Mouse (Mus musculus): ENCODE data around the gene Six4.
"Not testable (repeated sequence)": the region's sequence is repeated elsewhere in the genome, so short reads cannot be mapped to it uniquely, and the experiment has no call there.

The Six4 gene

DNA sequence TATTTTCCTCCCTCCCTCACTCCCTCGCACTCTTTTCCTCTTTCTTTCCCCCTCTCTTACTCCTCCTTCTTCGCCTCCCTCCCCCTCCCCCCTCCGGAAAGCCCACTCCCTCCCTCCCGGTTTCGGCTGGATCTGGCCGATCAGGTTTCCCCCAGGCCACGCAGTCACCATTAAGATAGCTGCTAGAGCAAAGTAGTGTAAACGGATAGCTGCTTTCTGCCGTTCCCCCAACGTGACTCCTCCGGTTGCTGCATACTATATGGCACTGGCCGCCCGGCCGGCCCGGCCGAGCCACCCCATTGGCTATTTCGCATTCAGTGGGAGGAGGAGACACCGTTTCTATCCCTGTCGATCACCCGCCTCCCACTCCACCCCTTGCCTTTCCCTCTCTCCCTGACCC lies at the start of gene Six4:
Gene Six4, minus strand, starts transcription at position 261 of the 400 bp plus-strand sequence.
- DNase-seq (ENCODE audit: inconsistent age in 2 of 2, low spot score in 1 of 2), result peak; percentile 76 to 89

DNA sequence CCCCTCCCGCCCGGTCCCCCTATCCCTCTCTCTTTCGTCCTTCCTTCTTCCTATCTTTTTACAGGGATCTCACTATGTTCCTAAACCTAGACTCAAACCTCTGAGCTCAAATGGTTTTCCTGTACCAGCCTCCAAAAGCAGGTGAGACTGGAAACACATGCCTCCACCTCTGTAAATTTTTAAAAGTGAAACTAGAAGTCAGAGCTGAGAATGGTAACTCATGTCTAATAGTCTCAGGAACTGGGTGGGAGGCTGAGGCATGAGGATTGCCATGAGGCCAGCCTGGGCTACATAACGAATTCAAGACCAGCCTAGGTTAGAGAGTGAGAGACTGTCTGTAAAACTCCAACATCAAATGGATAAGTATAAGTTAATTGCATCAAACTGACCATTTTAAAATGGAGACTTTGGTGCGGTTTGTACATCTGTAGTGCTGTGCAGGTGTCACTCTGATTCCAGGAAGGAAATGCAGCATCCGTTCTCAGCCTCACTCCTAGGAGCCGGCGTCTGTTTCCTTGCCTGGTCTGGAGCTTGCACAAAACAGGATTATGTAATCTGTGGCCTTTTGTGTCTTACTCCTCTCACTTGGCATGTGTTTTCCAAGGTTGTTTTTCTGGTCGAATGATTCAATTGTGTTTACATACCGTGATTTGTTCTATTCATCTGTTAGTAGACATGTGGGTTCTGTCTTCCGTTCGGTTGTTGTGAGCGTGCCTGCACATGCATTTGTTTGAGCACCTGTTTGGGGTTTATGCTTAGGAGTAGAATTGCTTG lies 49.3 kb upstream of the Six4 start:
- peak; percentile 33 to 85 for DNase-seq (ENCODE audit: inconsistent age in 2 of 2, low spot score in 1 of 2)

DNA sequence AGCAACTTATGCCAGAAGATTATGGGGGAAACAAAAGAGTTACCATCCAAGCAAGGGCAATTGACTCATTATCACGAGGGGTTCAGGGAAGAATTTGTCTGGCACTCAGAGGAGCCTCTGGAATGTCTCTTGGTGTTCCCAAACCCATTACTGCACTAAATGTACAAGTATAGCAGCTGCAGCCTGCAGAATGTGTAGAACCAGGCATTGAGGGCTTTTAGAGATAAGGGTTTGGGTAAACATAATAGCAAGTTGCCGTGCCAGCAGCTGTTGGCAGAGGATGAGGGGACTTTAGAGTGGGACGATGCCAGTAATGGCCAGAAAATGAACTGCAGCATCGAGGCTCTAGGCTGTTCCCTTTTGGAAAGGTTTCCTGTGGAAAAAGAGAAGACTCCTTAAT lies 47.1 kb upstream of the Six4 start:
- DNase-seq (ENCODE audit: inconsistent age in 2 of 2, low spot score in 1 of 2), result peak in 1 of 2 experiments; percentile 37

DNA sequence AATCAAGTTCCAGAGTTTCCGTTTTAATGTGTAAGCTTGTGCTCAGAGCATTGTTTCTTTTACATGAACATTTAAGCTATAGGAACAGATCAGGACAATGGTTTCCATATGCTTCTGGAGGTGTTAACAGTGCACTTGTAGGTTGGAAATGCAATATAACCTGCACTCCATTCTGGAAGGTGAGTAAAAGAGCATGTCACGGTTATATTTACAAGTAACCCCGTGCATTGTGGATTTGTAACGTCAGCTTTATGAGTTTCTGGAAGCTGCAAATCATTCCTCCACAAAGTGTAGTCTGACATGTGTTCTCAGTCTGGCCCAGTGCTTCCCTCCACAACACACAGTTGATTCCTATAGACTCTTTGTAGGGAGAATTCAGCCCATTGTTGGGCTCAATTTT lies 40.9 kb upstream of the Six4 start:
- DNase-seq (ENCODE audit: inconsistent age in 2 of 2, low spot score in 1 of 2), result no peak

GRCm38 (mm10) chr12:73151038-73151437 lies 37.8 kb upstream of the Six4 start:
- not testable (repeated sequence) for DNase-seq (ENCODE audit: inconsistent age in 2 of 2, low spot score in 1 of 2)

DNA sequence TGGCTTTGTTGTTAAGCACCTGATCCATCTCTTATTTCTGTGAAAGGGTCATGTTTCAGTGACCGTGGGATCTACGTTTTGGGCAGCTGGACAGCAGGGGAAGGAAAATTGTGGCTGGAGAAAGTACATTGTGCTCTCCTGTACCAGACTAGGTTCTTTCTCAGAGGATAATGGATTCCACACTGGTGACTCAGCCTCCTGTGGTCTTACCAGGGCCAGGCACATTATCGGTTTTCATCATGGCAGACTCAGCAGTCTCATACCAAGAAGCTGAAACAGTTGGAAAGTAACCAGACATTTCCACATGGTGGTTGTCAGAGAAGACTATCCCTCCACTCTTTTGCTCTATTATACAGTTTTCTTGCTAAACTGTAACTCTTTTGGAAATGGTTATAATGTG lies 34.0 kb upstream of the Six4 start:
- peak; percentile 47 to 50 for DNase-seq (ENCODE audit: inconsistent age in 2 of 2, low spot score in 1 of 2)

GRCm38 (mm10) chr12:73140732-73141131 lies 27.5 kb upstream of the Six4 start:
- no peak for DNase-seq (ENCODE audit: inconsistent age in 2 of 2, low spot score in 1 of 2)

DNA sequence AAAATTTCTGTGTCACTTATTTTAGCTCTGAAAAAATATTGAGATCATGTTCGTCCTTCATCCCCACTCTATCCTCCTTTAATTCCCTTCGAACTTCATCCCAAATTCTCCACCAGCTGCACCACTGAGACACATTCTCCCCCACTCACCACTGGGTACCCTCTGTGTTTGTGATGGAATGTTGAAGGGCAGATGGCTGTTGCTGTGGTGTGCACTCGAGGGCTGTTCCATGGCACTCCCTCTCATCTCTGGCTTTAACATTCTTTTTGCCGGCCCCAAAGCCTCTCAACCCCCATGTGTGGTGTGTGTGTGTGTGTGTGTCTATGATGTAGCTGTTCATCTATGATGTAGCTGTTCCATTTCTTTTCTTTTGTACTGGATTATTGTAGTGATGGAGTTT lies 12.0 kb upstream of the Six4 start:
- no peak for DNase-seq (ENCODE audit: inconsistent age in 2 of 2, low spot score in 1 of 2)

DNA sequence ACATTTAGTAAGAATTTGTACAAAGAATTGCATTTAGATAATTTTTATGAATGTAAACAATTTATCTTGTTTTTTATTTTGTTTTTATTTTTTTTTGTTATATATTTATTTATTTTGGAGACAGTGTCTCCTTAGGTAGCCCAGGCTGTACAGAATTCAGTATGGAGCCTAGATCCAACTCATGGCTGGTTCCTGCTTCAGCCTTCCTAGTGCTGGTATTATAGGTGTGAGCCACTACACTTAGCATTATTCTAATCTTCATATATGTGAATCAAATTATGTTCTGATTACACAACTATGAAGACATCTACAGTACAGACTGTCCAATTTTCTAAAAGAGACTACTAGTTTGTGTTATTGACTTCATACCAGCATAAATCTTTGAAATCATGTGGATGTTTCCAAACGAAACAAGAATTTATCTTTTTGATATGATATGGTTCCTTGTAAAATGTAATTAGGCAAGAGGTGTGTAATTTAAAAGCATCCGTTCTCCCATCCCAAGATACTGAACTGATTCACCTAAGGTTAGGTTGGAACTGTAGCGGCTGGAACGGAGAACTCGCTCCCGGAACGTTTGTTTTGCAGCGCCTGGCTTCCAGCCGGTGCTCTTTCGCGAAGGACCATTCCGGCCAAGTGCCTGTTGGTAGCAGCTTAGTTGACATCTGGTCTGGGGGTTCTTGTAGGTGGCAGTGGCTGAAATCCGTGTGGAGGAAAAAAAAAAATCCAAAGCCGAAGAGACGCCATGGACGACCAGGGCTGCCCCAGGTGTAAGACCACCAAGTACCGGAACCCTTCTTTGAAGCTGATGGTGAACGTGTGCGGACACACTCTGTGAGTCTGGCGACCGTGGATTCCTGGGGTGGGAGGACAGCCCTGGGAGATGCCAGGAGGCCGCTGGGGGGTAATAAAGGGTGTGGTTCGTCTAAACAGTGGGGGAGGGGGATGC lies 10.1 kb upstream of the Six4 start, which contains the start of gene Mnat1:
Gene Mnat1, plus strand, starts transcription at position 625 of the 949 bp plus-strand sequence.
- DNase-seq (ENCODE audit: inconsistent age in 2 of 2, low spot score in 1 of 2), result peak; percentile 79 to 95

DNA sequence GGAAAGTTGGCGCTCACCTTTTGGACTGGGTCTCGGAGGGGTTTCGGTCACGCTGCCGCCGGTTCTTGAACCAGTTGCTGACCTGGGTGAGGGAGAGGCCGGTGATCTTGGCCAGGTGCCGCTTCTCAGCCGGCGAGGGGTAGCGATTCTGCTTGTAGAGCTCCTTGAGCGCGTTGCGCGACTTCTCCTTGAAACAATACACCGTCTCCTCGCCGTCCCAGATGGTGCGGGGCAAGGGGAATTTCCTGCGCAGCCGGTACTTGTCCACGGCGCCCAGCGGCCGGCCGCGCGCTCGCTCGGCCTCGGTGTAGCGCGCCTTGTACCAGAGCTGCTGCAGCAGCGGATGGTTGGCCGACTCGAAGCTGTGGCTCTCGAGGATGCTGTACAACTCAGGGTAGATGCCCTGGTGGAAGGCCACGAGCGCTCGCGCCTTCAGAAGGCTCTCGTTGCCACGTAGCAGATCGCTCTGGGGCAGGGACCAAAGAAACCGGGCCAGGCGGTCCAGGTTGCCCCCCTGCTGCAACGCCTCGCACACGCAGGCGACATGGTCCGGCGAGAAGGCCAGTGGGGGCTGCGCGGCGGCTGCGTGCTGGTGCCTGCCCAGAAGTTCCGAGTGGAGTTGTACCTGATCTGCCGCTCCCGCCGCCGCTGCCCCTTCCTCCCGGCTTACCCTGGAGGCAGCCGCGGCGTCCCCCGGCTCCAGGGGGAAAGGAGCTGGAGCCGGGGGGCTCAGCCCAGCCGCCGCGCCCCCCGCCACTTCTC lies 749 bp downstream of the Six4 start:
- peak; percentile 44 to 80 for DNase-seq (ENCODE audit: inconsistent age in 2 of 2, low spot score in 1 of 2)

- peak; percentile 37 to 71 for DNase-seq (ENCODE audit: inconsistent age in 2 of 2, low spot score in 1 of 2)
Observed at GRCm38 (mm10) chr12:73111561-73112325, 1.5 kb downstream of the Six4 start.

DNA sequence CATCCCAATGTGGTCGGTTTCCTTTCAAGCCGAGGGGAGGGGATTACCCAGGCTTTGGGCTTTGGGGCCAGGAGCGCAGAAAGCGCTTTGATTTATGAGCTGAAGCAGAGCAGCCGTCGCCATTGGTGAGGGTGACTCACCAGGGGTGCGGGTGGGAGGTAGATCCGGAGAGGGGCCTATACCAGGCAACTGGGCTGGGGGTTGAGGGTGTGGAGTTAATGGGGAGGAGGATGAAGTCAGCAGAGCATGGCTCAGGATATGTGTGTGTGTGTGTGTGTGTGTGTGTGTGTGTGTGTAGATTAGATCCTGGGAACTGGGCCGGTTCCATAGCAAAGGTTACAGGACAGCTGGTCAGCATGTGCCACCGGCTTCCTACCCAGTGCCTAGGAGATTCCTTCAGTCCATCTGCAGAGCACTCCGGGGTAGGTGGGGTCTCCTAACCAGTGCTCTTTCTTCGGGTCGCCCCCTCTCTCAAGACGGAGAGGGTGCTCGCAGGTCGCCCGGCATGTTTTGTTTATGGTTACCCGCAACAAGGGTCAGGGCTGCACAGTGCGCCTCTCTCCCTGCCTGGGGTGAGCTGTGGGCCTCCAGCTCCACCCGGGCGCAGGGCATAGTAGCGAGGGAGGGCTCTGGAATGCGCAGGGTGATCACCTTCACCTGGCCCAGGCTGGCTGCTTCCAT lies 2.7 kb downstream of the Six4 start:
- peak; percentile 38 to 70 for DNase-seq (ENCODE audit: inconsistent age in 2 of 2, low spot score in 1 of 2)

DNA sequence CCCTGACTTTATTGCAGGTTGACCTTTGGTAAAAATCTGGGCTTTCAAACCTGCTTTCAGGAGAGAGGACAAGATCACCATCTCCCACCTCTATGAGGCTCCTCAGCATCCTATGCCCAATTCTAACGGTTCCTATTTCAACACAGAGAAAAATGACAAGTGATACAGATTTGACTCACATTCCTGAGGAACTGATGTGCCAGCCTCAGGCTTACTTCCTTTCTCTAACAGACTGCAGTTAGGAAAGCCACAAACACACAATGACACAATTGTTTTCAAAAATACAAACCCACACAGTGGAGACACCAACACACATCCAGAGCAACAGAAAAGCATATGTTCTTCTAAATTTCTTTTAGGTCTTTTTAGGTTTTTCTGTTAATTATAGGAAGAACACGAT lies 5.4 kb downstream of the Six4 start:
- no peak for DNase-seq (ENCODE audit: inconsistent age in 2 of 2, low spot score in 1 of 2)

- no peak for DNase-seq (ENCODE audit: inconsistent age in 2 of 2, low spot score in 1 of 2)
Observed at GRCm38 (mm10) chr12:73103713-73104112, 9.5 kb downstream of the Six4 start.

GRCm38 (mm10) chr12:73098593-73098992 lies 14.7 kb downstream of the Six4 start:
- DNase-seq (ENCODE audit: inconsistent age in 2 of 2, low spot score in 1 of 2), result no peak

DNA sequence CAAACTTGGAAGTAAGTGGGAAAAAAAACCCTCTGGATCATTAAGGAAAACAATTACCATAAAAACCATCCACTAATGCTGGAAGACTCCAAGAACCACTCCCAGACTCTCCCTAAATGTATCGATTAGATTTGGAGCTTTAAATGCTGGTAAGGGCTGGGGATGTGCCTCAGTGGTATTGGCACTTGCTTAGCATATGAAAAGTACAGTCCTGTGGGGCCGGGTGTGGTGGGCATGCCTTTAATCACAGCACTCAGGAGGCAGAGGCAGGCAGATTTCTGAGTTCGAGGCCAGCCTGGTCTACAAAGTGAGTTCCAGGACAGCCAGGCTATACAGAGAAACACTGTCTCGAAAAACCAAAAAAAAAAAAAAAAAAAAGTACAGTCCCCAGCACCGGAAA lies 17.1 kb downstream of the Six4 start:
- DNase-seq (ENCODE audit: inconsistent age in 2 of 2, low spot score in 1 of 2), result not testable (repeated sequence)

DNA sequence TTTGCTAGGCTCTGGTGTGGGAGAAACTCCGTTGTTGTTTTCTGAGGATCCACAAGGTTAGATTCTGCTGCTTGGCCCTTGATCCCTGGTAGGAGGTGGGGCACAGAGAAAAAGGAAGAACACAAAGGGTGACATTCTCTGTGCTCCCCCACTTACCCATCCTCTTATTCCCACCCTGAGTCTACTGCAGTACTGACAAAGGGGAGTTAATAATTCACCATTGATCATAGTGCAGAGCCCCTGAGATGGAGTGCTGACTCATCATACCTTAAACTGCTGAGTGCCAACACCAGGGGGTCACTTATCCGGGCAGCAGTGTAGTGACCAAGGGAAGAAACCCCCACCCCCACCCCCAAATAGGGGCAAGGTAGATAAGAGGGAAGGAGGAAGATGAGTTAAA lies 18.7 kb downstream of the Six4 start:
- no peak for DNase-seq (ENCODE audit: inconsistent age in 2 of 2, low spot score in 1 of 2)

DNA sequence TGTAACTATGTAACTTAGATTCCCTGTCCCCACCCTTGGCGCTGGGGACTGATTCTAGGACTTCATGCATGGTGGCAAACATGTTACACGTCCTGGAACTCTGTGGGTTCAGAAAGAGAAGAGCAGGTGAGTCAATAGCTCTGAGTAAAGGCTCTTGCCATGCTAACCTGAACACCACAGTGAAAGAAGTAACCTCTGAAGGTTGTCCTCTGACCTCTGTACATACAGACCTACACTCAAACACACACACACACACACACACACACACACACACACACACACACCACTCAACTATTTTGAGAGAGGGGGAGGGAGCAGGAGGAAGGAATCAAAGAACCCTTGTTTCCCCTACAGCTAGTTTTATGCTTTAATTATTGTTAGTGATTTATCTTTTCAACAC lies 19.1 kb downstream of the Six4 start:
- DNase-seq (ENCODE audit: inconsistent age in 2 of 2, low spot score in 1 of 2), result no peak

DNA sequence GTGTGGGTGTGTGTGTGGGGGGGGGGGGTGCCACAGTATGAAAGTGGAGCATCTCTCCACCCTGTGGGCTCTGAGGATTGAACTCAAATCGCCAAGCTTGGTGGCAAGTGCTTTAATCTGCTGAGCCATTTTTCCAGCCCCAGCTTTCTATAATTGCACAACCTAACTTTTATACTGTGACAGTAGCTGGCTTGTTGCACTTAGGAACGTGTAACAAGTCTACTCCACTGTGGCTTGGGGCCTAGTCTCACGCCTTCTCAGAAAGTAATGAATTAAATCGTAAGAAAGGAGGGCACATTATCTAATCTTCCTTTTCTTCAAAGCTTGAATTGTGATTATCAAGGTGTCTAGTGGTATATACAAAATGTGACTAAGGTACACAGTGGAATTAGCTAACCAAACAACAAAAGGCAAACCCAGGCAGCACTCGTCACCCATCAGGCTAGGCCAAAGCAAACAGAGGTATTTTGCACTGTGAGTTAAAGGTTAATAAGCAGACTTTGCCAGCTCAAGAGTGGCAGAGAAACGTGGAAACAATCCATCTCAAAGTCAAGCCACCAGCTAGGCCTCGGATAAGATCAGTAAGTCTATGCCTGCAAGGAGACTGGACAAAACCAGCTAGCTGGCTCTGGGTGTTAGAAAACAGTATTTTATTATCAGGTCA lies 22.5 kb downstream of the Six4 start:
- no peak for DNase-seq (ENCODE audit: inconsistent age in 2 of 2, low spot score in 1 of 2)
